Mouse (Mus musculus): ENCODE data around the gene Zfp759. TPM values are rescaled to one million over a fixed set of nuclear protein-coding genes. Genes with fewer than 3 reads are reported as not detected.

The Zfp759 gene
- total RNA-seq, 2 experiments from 2014 or later: 9.4 to 10.6 TPM

Other genes with a start within 250 kb of the Zfp759 start
- 1 to 10 TPM; 2.5 to 2.7 TPM for gene Gm10767, start 216.7 kb upstream of the Zfp759 start, total RNA-seq (2021)
- gene Zfp712, start 60.5 kb upstream of the Zfp759 start, total RNA-seq (2021): 1 to 10 TPM; 4.4 to 5.0 TPM
- 1 to 10 TPM; 2.9 to 3.5 TPM for gene Zfp708, start 23.7 kb upstream of the Zfp759 start, total RNA-seq (2021)
- gene Gm28557, start 13.1 kb upstream of the Zfp759 start, total RNA-seq (2021): 1 to 10 TPM; 2.3 to 2.7 TPM
- under 1 TPM; 0.12 to 0.44 TPM for gene Rslcan18, start 5.4 kb upstream of the Zfp759 start, total RNA-seq (2021)
- 1 to 10 TPM; 5.2 to 5.5 TPM for gene Rsl1, start 51.5 kb downstream of the Zfp759 start, total RNA-seq (2021)
- 1 to 10 TPM; 2.8 TPM for gene Zfp455, start 72.8 kb downstream of the Zfp759 start, total RNA-seq (2021)
- 10 to 100 TPM; 18.4 to 20.1 TPM for gene Zfp458, start 156.8 kb downstream of the Zfp759 start, total RNA-seq (2021)
- gene Zfp457, start 184.8 kb downstream of the Zfp759 start, total RNA-seq (2021): 1 to 10 TPM; 5.4 to 6.3 TPM
- 1 to 10 TPM; 3.0 to 3.2 TPM for gene Zfp595, start 210.9 kb downstream of the Zfp759 start, total RNA-seq (2021)
- gene Gm28044, start 238.9 kb downstream of the Zfp759 start, total RNA-seq (2021): not detected
- 1 to 10 TPM in 1 of 2 experiments, under 1 TPM in 1; 0.90 to 1.0 TPM for gene Zfp953, start 238.9 kb downstream of the Zfp759 start, total RNA-seq (2021)

All from layer of hippocampus, postnatal 14 days (tissue).